In the genomic region with DNA sequence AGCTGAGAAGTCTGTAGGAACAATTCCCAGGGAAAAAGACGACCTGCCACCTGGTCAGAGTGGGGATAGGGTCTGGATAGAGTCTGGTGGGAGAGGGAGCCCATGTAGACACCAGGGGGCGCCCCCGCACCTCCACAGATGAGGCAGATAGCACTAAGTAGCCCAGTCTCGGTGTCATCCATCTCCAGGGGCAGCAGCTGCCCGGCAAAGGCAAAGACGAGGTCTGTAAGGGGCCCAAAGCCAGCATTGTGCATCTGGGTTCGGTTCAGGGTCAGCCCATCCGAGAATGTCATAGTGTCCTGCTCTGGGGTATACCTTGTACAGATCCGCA, we compare ENCODE assay signal across 8 mouse cellular contexts. TPM values are rescaled to one million over a fixed set of nuclear protein-coding genes. Genes with fewer than 3 reads are reported as not detected.
DNase-seq lines count a peak whose midpoint lies in the region; ATAC-seq and TF ChIP-seq lines count a peak whose summit lies in the region.

No protein-coding gene starts in this region.

- ATAC-seq in kidney, embryonic 14.5 days (ENCODE audit: low FRiP score, low TSS enrichment) = peak; percentile 79
- ATAC-seq in liver, embryonic 13.5 days (ENCODE audit: low read depth) = no peak

- no peak overlapping the region for H3K4me2 ChIP-seq in kidney, embryonic 14.5 days (replicated peaks; ENCODE audit: low read depth, low read length)
- no peak overlapping the region for H3K4me2 ChIP-seq in liver, embryonic 13.5 days

- H3K9me3 ChIP-seq in kidney, embryonic 14.5 days (ENCODE audit: control insufficient read depth, low read length) = no peaks in the 10 kb centered on the region
- H3K9me3 ChIP-seq in liver, embryonic 13.5 days (replicated peaks) = no peaks in the 10 kb centered on the region

- peaks cover 12% of the 10 kb centered on the region; the same call in 1 of the 2 replicates for H3K36me3 ChIP-seq in kidney, embryonic 14.5 days (ENCODE audit: control insufficient read depth, insufficient read depth, low read length)
- no peaks in the 10 kb centered on the region for H3K36me3 ChIP-seq in liver, embryonic 13.5 days
- no peaks in the 10 kb centered on the region for H3K36me3 ChIP-seq in testis, adult 2 months (ENCODE audit: control insufficient read depth, insufficient read depth, low read length)

- no peak overlapping the region for H3K9ac ChIP-seq in kidney, embryonic 14.5 days (ENCODE audit: low read depth, low read length)
- H3K9ac ChIP-seq in liver, embryonic 13.5 days = no peak overlapping the region

- WGBS in kidney, embryonic 14.5 days = 11% methylated on average over 9 of the region's 9 CpGs
- 9% methylated on average over 9 of the region's 9 CpGs for WGBS in liver, embryonic 13.5 days (ENCODE audit: insufficient replicate concordance)

- no peak for TF ChIP-seq POLR2A in cortical plate, adult 2 months (IDR thresholded peaks at IDR 0.05; ENCODE audit: extremely low read depth, insufficient read depth, low read length)
- no peak for TF ChIP-seq POLR2A in testis, adult 2 months (IDR thresholded peaks at IDR 0.05; ENCODE audit: control insufficient read depth, low read depth, low read length)

- DNase-seq in B cell, adult 2 months = peak; percentile 90 to 91
- peak; percentile 68 for DNase-seq in adipocyte (ENCODE audit: low spot score)
- DNase-seq in gastrocnemius, postnatal 36 days = peak; percentile 77 to 78
- peak; percentile 59 for DNase-seq in liver, embryonic 13.5 days
- peak; percentile 74 to 83 for DNase-seq in natural killer cell, adult 2 months (ENCODE audit: low spot score in 2 of 2)

- no peaks in the 10 kb centered on the region for H3K27me3 ChIP-seq in kidney, embryonic 14.5 days (ENCODE audit: control insufficient read depth, insufficient read depth, low read length)
- H3K27me3 ChIP-seq in liver, embryonic 13.5 days = peaks cover 45% of the 10 kb centered on the region
- no peaks in the 10 kb centered on the region for H3K27me3 ChIP-seq in testis, adult 2 months (ENCODE audit: control insufficient read depth, insufficient read depth, low read length)

- intact Hi-C loops in gastrocnemius, postnatal 36 days (cut with DNase I) = loop anchor here (2.0 kb wide), 1 partner anchor 78 kb away; no protein-coding TSS in a partner anchor

- no peak overlapping the region for H3K4me3 ChIP-seq in cortical plate, adult 2 months (ENCODE audit: insufficient read depth, low read length)
- H3K4me3 ChIP-seq in kidney, embryonic 14.5 days (ENCODE audit: low read length) = no peak overlapping the region
- H3K4me3 ChIP-seq in liver, embryonic 13.5 days (replicated peaks) = no peak overlapping the region
- no peak overlapping the region for H3K4me3 ChIP-seq in testis, adult 2 months (ENCODE audit: control insufficient read depth, low read depth, low read length)

- H3K27ac ChIP-seq in cortical plate, adult 2 months (ENCODE audit: insufficient read depth, low read length) = no peak overlapping the region
- H3K27ac ChIP-seq in kidney, embryonic 14.5 days (ENCODE audit: low read depth, low read length) = no peak overlapping the region
- no peak overlapping the region for H3K27ac ChIP-seq in liver, embryonic 13.5 days
- no peak overlapping the region for H3K27ac ChIP-seq in testis, adult 2 months (ENCODE audit: control insufficient read depth, insufficient read depth, low read depth, low read length)

- H3K4me1 ChIP-seq in cortical plate, adult 2 months (ENCODE audit: control insufficient read depth, insufficient read depth, low read length) = no peaks in the 10 kb centered on the region
- peaks cover 25% of the 10 kb centered on the region for H3K4me1 ChIP-seq in kidney, embryonic 14.5 days (ENCODE audit: control insufficient read depth, insufficient read depth, low read length)
- peaks cover 39% of the 10 kb centered on the region for H3K4me1 ChIP-seq in liver, embryonic 13.5 days (replicated peaks)
- H3K4me1 ChIP-seq in testis, adult 2 months (ENCODE audit: control insufficient read depth, insufficient read depth, low read length) = peaks cover 13% of the 10 kb centered on the region

- TF ChIP-seq CTCF in cortical plate, adult 2 months (IDR thresholded peaks at IDR 0.05; ENCODE audit: extremely low read depth, insufficient read depth, low read length) = peak; percentile 65
- TF ChIP-seq CTCF in testis, adult 2 months (IDR thresholded peaks at IDR 0.05; ENCODE audit: control insufficient read depth, insufficient read depth, insufficient replicate concordance, low read depth, low read length) = peak; percentile 62; the same call in 1 of the 2 replicates

RNA-seq across cellular contexts. Expression of a gene that starts 7.5 kb away (rescaled TPM):
- 0.86 and 1.5 TPM in 2 replicates for polyA plus RNA-seq in cortical plate, adult 2 months (2012; rRNA removed)
- total RNA-seq in gastrocnemius, postnatal 36 days (2021) = 1 to 10 TPM in 1 of 2 experiments, under 1 TPM in 1; 0.69 to 1.3 TPM
- 1.1 and 1.7 TPM in 2 replicates for polyA plus RNA-seq in kidney, embryonic 14.5 days (2014; fragmentation: Nextera tagmentation; extraction: Ambion mirVana)
- 5.5 and 6.5 TPM in 2 replicates for polyA plus RNA-seq in liver, embryonic 13.5 days (2015; fragmentation: Nextera tagmentation; extraction: Ambion mirVana)
- 0.17 and 0.23 TPM in 2 replicates for polyA plus RNA-seq in testis, adult 2 months (2012; rRNA removed)

RNA-seq across cellular contexts. Expression of a gene that starts 18.1 kb away (rescaled TPM):
- 11.3 and 12.3 TPM in 2 replicates for polyA plus RNA-seq in cortical plate, adult 2 months (2012; rRNA removed)
- total RNA-seq in gastrocnemius, postnatal 36 days (2021) = 1 to 10 TPM; 9.3 to 9.9 TPM
- 17.9 and 23.9 TPM in 2 replicates for polyA plus RNA-seq in kidney, embryonic 14.5 days (2014; fragmentation: Nextera tagmentation; extraction: Ambion mirVana)
- 2.5 and 3.0 TPM in 2 replicates for polyA plus RNA-seq in liver, embryonic 13.5 days (2015; fragmentation: Nextera tagmentation; extraction: Ambion mirVana)
- polyA plus RNA-seq in testis, adult 2 months (2012; rRNA removed) = 2.6 and 3.9 TPM in 2 replicates

RNA-seq across cellular contexts. Expression of a gene that starts 31.1 kb away (rescaled TPM):
- polyA plus RNA-seq in cortical plate, adult 2 months (2012; rRNA removed) = 0.04 and 0.15 TPM in 2 replicates
- not detected for total RNA-seq in gastrocnemius, postnatal 36 days (2021)
- 0.37 and 0.84 TPM in 2 replicates for polyA plus RNA-seq in kidney, embryonic 14.5 days (2014; fragmentation: Nextera tagmentation; extraction: Ambion mirVana)
- polyA plus RNA-seq in liver, embryonic 13.5 days (2015; fragmentation: Nextera tagmentation; extraction: Ambion mirVana) = not detected in 2 replicates
- polyA plus RNA-seq in testis, adult 2 months (2012; rRNA removed) = 0.08 and 0.10 TPM in 2 replicates

RNA-seq across cellular contexts. Expression of a gene that starts 34.7 kb away (rescaled TPM):
- 34.6 and 39.7 TPM in 2 replicates for polyA plus RNA-seq in cortical plate, adult 2 months (2012; rRNA removed)
- 1 to 10 TPM; 7.5 to 7.6 TPM for total RNA-seq in gastrocnemius, postnatal 36 days (2021)
- 50.6 and 68.1 TPM in 2 replicates for polyA plus RNA-seq in kidney, embryonic 14.5 days (2014; fragmentation: Nextera tagmentation; extraction: Ambion mirVana)
- 20.8 and 22.0 TPM in 2 replicates for polyA plus RNA-seq in liver, embryonic 13.5 days (2015; fragmentation: Nextera tagmentation; extraction: Ambion mirVana)
- polyA plus RNA-seq in testis, adult 2 months (2012; rRNA removed) = 23.1 and 27.3 TPM in 2 replicates

RNA-seq across cellular contexts. Expression of a gene that starts 36.2 kb away (rescaled TPM):
- 51.3 and 57.6 TPM in 2 replicates for polyA plus RNA-seq in cortical plate, adult 2 months (2012; rRNA removed)
- total RNA-seq in gastrocnemius, postnatal 36 days (2021) = 10 to 100 TPM; 24.3 to 26.6 TPM
- 30.1 and 59.9 TPM in 2 replicates for polyA plus RNA-seq in kidney, embryonic 14.5 days (2014; fragmentation: Nextera tagmentation; extraction: Ambion mirVana)
- polyA plus RNA-seq in liver, embryonic 13.5 days (2015; fragmentation: Nextera tagmentation; extraction: Ambion mirVana) = 14.8 and 21.8 TPM in 2 replicates
- polyA plus RNA-seq in testis, adult 2 months (2012; rRNA removed) = 9.9 and 11.3 TPM in 2 replicates
